Mouse (Mus musculus) cerebellum, adult 2 months (tissue): Measurements from ENCODE around the gene Dio1.

Source experiments
- CTCF ChIP-seq: fragments of 200-500 bp; IDR thresholded peaks from 2 replicates; pipeline ENCODE4 v1.5.1; 2011; ENCODE audit warnings: low read depth, mild to moderate bottlenecking, control low read depth, low read length, moderate library complexity, borderline replicate concordance; ENCODE audit not compliant: insufficient read depth
- POLR2A ChIP-seq: fragments of 200-500 bp; IDR thresholded peaks from 2 replicates; pipeline ENCODE4 v1.6.1; 2011; ENCODE audit warnings: low read length, control low read depth, borderline replicate concordance; ENCODE audit not compliant: insufficient read depth

DNA sequence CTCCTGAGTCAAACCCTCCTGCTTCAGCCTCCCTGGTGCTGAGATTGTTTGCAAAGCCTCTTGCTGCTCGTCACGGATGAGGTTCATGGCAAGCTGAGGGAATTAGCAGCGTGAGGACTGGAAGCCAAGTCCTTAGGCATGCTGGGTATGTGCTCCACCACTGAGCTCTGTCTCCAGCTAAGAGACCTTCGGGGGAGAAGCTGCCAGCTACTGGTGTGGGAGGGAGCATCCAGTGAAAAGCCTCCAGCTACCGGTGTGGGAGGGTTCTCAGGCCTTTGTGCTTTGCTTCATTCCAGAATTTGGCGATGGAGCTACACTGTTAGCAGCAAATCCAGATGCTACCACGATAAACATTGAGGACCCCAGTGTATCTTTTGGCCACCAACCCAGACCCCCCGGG lies 11.7 kb upstream of the Dio1 start:
- no peak for TF ChIP-seq CTCF
- TF ChIP-seq POLR2A, result no peak
